Mouse (Mus musculus) 3T3-L1 (cell line): ENCODE data around the gene Hcls1.

Experiments used
- DNase-seq: peaks from one replicate; pipeline ENCODE4 v3.0.0-alpha.2; 2015; ENCODE audit warnings: low read depth, low spot score

Gene Hcls1

GRCm38 (mm10) chr16:36930231-36931136, 4.3 kb upstream of the Hcls1 start:
- DNase-seq = no peak

DNA sequence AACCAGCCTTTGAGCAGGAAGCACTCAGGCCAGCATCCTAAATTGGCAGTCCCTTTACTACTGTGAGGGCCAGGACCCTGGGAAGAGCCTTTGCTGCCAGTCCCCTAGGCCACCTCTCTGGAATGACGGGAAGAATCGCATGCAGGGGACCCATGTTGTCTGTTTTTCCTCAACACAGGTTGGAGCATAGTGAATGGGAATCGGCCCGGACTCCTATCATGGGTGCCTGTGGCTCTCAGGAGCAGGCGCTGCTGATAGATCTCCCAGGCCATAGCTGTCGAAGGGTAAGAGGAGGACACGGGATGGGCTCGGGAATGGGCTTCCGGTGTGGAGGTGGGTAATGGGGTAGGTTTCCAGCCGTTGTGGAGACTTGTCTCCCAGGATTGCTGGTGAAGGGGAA, 3.4 kb upstream of the Hcls1 start:
- no peak for DNase-seq

- DNase-seq = no peak
Observed at GRCm38 (mm10) chr16:36931976-36932375, 2.8 kb upstream of the Hcls1 start.

- DNase-seq = no peak
Observed at GRCm38 (mm10) chr16:36932546-36932945, 2.2 kb upstream of the Hcls1 start.

GRCm38 (mm10) chr16:36934131-36934840, 497 bp upstream of the Hcls1 start:
- DNase-seq = peak; percentile 53

DNA sequence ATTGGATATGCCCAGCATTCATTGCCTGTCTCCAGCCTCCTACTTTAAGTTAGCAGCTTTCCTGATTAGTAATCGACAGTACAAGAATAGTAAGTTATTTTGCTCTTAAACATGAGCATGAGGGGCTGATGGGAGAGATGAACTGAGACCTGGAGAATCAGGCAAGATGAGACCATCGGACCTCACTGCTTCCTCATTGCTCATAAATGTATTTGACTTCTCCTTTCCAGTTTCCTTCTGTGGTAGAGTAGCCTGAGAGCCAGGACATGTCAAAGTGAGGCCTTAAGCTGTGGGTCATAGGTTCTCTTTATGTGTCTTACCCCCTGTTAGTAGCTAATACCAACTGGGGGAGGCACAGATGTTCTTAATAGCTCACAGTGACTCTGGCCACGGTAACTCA, 1.0 kb downstream of the Hcls1 start:
- no peak for DNase-seq

GRCm38 (mm10) chr16:36941137-36941727, 6.4 kb downstream of the Hcls1 start:
- no peak for DNase-seq

DNA sequence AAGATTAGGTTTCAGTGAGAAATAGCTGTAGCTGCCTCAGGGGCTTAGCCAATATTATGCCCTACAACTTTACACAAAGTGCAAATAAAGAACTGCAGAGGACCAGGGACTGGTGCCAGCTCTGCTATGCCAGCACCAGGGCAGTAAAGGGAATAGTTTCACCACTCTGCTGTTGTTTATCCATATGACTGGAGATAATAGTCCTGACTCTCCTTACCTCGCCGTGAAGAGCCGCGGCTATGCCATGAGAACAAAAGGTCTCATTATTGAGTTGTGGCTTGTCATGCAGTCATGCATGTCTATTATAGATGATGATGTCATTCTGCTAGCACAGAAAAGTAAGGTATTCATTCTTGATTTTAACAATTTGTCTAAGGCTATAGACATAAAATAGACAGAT, 7.1 kb downstream of the Hcls1 start:
- no peak for DNase-seq

GRCm38 (mm10) chr16:36943591-36943990, 8.8 kb downstream of the Hcls1 start:
- no peak for DNase-seq

DNA sequence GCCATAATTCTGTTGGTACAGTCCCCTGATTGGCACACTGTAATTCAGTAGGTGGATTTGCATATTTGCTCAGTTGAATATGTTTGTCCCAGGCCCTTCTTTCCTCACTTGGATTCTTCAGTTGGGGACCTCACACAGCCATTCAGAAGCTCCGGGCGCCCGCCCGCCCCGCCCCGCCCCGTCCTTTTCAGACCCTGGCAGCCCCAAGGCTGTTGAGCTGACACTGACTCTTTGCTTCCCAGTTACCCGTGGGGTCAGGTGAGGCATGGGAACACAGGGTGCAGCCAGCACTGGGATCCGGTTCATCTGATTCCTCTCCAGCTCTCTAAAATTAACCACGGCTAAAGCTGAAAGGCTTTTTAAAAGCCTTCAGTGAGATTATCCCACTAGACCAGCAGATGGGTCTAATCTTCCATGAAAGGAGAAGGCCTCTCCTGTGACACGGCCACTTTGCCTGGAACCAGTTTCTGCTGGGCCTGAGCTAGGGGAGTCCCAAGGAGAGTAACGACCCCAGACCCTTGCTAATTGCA, 10.2 kb downstream of the Hcls1 start:
- DNase-seq = no peak

DNA sequence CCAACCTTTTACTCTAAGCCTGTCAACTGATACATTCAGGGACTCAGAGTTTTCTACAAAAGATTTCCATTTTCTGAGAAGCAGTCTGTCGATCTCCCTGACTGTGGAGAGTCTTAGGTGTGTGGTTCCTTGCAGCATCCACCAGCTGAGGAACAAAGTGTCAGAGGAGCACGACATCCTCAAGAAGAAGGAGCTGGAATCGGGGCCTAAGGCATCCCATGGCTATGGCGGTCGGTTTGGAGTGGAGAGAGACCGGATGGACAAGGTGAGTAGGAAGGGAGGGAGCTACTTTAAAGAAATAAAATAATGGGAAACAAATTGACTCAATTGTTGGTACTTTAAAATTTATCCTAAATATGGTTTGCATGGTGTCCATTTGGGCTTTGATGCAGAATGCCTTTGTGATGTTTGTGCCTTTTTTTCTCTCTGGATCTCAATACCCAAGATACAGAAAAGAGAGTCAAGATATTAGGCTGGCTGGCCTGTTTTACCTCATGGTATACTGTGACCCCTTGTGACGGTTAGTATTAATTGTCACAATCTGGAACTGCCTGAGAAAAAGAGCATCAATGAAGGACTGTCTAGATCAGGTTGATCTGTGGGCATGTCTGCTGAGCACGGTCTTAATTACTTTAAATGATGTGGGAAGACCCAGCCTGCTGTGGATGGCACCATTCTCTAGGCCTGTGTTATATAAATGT, 11.8 kb downstream of the Hcls1 start:
- DNase-seq = no peak

DNA sequence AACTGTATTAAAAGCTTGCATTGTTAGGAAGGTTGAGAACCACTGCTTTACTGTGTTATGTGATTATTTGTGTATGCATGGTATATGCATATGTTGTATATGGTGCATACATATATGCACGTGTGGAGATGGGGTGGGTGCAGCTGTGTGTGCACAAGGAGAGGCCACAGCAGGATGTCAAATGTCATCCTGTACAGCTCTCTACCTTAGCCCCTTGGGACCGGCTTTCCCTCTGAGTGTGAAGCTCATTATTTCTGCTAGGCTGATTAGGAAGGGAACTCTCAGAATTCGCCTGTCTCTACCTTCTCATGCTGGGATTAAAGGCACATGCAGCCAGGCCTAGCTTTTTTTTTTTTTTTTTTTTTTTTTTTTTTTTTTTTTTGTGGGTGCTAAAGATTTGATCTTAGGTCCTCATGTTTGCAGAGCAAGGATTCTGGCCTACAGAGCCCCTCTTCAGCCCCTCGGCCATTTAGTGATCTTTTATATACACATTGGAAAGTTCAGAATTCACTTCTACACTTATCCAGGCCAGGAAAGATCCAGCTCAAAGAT, 12.9 kb downstream of the Hcls1 start:
- no peak for DNase-seq

DNA sequence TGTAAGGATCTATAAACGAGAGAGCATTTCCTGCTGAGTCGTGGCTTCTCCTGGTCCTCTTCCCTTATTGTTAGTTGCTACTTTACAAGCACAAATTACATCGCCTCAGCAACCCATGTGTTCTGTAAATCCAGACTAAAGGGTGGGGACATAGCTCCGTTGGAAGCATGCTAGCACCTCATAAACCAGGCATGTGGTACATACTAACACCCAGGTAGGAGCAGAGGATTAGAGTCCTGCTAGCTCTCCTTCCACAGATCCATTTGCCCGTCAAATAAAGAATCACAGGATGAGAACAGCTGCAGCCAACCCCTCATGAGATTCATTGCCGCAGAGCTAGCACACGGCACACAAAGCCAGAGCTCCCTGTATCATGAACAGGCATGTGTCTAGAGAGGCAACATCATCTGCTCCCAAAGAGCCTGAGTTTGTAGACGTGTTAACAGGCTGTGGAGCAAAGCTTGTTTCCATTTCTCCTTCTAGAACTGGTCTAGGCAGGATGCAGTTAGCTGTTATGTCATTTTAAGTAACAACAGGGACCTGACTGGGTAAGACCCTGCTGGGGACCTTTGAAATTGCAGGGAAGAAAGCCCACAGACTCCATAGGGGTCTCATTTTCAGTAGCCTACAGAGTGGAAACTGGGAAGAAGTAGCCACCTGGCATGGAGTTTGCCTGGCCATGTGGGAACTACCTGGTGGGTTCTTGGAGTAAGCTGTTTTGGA, 15.0 kb downstream of the Hcls1 start:
- DNase-seq = no peak

- DNase-seq = no peak
Observed at GRCm38 (mm10) chr16:36951029-36951428, 16.2 kb downstream of the Hcls1 start.

GRCm38 (mm10) chr16:36955106-36955505, 20.3 kb downstream of the Hcls1 start:
- DNase-seq = no peak

- DNase-seq = no peak
Observed at GRCm38 (mm10) chr16:36963415-36963814, 28.6 kb downstream of the Hcls1 start.

GRCm38 (mm10) chr16:36979127-36979526, 44.3 kb downstream of the Hcls1 start:
- no peak for DNase-seq

GRCm38 (mm10) chr16:36983796-36984195, 49.0 kb downstream of the Hcls1 start:
- DNase-seq = no peak

GRCm38 (mm10) chr16:36985636-36986042, 50.9 kb downstream of the Hcls1 start:
- DNase-seq = peak; percentile 16

DNA sequence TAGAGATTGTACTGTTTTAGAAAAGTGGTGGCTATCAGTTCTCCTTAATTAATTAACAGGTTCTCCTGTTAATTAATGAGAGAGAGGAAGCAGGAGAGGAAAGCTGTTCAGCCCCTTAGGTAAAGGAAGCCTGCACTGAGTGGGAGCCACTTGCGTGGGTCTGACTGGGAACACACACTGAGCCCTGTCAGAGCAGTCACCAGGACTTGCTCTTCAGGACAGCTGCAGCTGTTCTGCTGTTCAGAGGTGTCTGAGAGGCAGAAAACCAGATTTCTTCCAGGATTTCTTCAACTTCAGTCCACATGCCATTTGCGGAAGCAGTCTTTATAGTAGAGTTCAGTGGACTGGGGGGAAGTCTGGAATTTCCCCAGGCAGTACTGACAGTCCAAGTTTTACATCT, 52.6 kb downstream of the Hcls1 start:
- no peak for DNase-seq

GRCm38 (mm10) chr16:36988066-36988465, 53.3 kb downstream of the Hcls1 start:
- no peak for DNase-seq
